Mouse (Mus musculus) spleen, postnatal 4 days (tissue): ENCODE results near the gene Col10a1.
"Not testable (repeated sequence)": the region's sequence is repeated elsewhere in the genome, so short reads cannot be mapped to it uniquely, and the experiment has no call there.

ENCODE experiments used
- DNase-seq, 2 experiments: peaks; one replicate each; pipeline ENCODE4 v3.0.0; 2022; ENCODE audit warnings: low spot score in 2 of 2

Col10a1 gene

DNA sequence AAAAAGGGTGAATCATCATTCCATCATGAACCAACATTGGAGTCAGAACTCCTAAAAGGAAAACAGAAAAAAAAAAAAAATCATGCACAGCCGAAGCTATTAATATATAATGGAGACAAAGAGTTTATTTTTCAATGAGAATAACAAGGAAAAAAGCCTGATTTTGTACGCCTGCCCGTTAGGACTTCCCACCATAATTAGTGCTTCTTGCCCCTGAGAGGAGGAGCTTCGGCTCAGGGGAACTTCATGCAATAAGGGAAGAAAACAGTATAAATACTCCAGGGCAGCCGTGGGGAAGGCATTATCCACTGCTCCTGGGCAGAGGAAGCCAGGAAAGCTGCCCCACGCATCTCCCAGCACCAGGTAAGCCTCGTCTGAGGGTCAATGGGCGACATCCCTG lies at the start of gene Col10a1:
Gene Col10a1 (plus strand): TSS at position 301 of the 400 bp plus-strand sequence.
- DNase-seq = no peak

DNA sequence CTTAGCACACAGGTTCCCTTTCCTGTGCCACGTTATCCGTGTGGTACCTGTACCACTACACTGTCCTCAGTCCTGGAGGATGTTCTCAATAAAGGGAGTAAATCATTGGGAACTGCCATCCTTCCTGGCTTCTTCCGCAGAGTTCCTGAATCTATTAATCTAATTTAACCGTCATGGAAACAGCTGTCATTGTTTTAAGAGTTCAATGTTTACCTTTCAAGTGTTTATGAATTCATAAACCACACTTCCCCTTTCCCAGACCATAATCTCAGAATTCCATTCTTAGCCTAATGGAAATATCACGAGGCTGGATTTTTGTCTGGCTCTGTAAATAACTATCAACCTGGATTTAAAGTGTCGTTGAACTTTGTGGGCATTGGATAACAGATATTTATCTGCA lies 48.8 kb upstream of the Col10a1 start:
- DNase-seq = no peak

DNA sequence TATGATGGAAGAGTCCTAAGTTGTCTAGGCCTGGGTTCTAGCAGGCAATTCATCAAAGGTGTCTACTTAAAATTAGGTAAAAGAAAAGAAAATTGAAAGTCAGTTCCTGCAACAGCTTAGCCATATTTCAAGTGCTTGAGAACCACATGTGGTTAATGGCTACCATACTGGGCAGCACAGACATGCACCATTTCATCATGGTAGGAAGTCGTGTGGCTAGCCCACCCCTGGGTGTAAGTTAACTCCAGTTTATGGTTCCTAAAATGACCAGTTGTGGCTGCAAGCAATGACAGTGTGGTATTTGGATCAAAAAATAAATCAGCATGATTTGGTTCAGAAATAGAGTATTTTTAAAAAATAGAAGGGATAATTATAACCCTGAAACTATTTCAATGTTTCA lies 47.9 kb upstream of the Col10a1 start:
- DNase-seq = no peak

DNA sequence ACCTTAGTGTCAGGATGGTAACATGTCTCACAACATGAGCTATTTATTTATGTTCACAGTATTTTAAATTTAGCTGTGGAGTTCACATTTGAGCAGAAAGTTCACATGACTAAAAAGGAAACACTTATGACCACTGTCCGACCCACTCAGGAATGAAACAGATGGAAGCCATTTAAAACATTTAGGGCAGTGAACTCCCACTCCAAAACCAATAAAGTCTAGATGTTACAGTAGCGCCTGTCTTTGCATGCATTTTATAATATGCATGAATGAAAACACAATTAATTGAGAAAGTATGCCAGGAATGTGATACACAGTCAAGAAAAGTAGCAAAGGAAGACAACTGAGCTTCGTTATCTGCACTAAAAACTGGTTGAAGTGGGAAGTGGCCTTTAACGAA lies 37.6 kb upstream of the Col10a1 start:
- no peak for DNase-seq

DNA sequence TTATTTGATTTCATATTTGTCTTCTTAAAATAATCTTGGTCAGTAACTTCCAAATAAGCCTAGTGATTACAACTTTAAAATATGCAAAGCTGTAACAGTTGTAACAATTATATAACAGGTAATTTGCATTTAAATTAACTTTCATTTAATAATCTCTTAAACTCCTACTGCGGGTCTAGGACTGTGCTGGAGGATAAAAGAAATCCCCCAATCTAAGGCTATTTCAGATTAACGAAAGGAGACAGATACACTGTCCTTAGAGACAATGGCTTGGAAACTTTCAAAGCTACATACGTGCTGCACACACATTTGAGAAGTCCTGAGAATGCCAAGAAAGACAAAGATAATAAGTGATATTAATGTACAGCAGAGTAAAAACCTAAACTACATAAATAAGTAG lies 31.5 kb upstream of the Col10a1 start:
- no peak for DNase-seq

DNA sequence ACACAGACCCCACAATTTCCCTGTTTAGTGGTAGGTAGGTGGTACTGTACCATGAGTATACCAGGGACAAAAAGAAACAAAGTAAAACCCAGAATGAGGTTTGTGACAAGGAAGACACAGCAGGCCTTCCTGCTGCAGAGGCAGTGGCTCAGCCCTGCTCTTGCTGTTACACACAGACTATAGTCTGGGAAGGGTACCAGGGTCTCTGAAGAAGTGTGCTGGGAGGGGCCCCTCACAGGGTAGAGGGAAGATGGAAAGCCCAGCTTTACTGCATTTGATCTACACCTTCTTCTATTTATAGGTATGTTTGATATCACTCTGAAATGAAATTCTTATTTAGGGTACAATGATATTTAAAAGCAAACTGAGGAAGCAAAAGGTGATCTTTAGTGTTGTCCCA lies 26.0 kb upstream of the Col10a1 start:
- no peak for DNase-seq

DNA sequence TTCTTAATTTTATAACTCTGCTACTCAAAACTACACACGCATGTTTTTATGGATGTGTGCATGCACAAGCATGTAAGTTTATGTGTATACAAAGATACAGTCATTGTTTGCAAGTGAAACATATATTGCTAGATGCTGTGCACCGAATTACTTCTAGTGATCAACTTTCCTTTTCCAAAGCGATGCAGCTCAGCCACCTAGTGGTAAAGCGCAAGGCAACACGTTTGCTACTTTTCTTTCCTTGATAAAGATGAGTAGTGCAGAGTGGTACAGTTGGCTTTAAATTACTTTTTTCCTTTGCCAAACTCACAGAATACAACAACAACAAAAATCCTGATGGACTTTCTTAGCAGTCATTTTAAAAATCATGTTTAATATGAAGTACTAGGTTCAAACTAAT lies 21.6 kb upstream of the Col10a1 start:
- no peak for DNase-seq

DNA sequence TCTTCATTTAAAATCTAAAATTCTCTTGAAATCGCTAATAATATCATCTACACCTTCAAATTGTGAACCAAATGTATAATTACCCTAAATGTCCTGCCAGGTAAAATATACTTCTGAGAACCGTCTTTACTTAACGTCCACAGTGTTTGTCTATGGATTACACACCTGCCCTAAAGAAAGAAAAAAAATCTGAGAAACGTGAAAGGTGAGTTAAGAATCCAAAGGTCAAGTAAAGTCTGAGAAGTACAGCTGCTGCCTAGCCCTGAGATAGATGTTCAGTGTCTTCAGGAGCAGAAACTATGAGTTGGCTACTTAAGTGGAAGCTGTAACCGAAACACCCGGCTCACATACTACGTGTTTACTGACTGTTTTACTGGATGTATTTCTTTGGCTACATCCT lies 16.4 kb upstream of the Col10a1 start:
- DNase-seq = no peak

DNA sequence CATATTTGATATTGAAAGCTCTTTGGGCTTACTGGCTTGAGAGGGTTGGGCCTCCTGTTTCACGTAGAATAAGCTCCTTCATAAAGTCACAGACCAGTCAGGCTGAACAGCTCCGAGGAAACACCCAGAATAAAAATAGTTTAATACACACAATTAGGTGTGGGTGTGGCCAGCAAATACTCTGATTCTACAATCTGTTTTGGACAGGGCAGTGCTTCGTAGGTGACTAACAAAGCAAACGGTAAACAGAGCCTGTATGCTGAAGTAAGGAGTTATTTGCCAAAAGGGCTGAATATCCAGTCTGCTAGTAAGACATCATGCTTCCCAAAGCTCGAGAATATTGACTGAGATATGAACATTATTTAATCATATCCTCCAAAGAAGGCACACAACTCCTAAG lies 4.1 kb upstream of the Col10a1 start:
- DNase-seq = no peak

DNA sequence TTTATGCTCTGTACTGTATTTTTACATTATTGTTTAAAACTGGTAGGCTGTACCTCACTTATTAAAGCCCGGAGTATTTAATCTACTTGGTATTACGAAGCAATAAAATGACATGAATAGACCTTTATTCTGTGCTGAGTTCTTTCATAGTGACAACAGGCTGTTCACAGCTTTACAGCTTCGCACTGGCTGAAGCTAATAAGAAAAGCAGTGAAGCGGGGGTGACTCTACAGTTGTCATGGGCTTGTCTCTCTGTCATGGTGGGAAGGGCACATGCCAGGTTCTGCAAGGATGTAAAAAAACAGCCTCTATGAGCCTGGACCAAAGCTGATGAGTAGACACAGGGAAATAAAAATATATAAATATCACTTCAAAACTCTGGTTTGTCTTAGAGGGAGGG lies 7.2 kb downstream of the Col10a1 start:
- DNase-seq = no peak

DNA sequence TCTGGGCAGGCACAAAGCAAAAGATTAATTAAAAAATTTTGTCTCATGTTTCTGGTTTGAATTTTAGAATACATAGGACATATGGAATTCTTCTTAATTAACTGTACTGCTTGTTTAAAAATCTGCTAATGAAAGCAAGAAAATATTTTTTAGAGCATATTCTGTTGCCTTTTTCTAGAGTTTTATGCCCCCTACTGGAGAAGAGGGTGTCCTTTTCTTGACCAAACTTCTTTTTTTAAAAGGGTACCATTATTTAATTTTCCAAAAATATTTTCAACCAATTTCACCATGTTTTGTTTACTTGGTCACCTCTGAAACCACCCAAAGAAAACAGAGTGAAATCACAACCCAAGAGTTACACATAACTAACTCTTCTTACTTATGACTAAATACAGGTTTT lies 9.5 kb downstream of the Col10a1 start:
- DNase-seq = no peak

DNA sequence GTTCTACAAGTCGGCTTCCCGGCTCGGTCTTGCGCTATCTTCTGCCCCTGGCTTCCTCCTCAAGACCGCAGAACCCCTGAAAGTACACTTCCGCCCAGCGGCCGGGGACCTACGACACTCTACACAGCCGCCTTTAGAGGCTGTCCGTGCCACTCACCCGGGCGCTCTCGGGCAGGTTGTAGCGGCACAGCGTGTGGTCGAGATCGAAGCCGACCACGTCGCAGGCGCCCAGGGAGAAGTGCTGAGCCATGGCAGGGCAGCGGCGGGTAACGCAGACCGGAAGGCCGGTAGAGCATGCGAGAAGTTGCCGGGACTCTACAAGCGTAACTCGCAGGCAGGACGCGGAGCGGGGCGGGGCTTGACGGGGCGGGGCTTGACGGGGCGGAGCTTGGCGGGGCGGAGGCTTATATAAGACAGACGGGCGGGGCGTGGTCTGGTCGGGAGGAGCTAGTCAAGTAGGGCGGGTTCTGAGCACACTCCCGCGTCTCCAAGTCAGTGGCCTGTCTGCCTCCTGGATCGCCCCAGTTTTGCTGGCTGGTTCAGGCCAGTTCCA lies 28.5 kb downstream of the Col10a1 start, which contains the start of gene Nt5dc1:
Gene Nt5dc1 (minus strand): TSS at position 349 of the 553 bp plus-strand sequence.
- DNase-seq = peak; percentile 97 to 99

DNA sequence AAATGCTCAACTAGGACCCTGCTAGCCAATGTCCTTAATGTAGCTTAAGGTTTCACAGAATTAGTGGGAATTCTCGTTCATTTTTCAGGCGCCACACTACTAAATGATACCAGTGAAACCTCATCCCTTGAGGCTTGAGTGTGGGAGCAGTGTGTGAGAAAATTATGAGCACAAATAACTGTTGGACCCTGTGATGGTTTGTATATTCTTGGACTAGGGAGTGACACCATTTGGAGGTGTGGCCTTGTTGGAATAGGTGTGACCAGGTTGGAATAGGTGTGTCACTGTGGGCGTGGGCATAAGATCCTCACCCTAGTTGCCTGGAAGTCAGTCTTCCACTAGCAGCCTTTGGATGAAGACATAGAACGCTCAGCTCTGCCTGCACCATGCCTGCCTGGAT lies 29.0 kb downstream of the Col10a1 start:
- DNase-seq = not testable (repeated sequence)

DNA sequence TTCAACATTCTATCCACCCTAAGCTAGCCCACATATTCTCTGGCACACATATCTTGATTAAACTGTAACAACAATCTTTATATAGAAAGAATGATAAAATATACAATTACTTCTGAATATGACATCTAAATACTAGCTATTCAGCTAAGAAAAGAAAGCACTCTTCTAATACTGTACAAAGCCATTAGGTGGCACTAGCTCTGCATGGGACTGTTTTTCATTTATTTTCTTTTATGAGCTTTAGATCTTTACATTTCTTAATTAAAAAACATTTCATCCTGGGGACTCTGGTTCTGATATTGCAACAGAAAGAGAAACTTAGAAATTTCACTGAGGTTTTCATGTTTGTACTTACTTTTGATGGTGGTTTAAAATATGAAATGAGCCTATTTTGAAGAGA lies 42.0 kb downstream of the Col10a1 start:
- DNase-seq = no peak

DNA sequence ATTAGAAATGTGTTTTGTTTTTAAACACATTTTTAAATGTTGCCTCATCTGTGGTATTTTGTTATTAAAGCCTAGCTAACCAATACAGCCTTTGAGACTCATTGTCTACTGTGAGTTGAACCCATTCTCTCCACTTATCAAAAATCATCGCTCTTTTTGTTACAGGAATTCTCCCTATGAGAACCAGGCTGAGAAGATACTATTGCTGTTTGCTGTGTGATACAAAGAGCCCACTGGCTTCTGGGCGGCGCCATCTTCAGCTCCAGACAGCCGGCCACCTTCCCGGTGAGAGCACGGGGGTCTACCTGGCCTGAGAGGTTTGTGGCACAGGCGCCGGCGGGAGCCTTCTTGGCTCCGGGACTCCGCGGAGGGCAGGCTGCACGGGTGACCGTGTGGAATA lies 44.4 kb downstream of the Col10a1 start:
- not testable (repeated sequence) for DNase-seq
